Mouse (Mus musculus): ENCODE measurements around the gene Ube2m.

Ube2m gene

GRCm38 (mm10) chr7:12998053-12998452 is 40.0 kb downstream of the Ube2m start, which contains the start of gene Slc27a5:
TSS of gene Slc27a5 (minus strand) at chr7:12998192.
- DNase-seq: no peak

DNA sequence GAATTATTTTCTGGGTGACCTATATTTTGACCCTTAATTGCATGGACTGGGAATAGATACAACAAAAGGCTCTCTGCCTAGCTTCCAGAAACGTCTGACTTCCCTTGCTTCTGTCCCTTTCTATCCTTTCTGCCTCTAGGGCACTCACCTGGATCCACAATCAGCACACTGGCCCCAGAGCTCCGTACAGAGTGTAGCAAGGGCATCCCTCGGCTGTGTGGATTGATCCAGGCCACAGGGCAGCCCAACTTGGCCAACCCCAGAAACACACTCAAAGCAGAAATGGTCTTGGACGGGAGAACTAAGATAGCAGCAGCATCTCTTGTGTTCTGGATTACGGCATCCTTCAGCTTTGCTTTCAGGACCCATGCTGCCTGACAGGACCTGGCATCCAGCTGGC is 40.8 kb downstream of the Ube2m start:
- DNase-seq: no peak

DNA sequence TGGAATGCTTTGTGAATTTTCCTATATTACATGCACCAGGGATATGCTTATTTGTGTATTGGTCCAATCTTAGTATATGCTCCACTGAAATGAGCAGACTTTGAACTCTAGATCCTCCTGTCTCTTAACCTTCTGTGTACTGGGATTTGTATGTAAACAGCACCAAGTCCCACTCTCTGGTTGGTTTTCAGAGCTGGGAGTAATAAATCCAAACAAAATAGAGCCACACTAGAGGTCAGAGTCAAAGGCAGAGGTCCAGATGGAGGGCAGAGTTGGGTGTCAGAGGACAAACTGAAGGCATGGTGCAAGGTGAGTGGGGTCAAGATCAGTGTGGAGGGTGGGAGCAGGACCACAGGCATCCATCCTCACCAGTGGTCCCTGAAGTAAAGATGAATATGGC is 42.2 kb downstream of the Ube2m start:
- DNase-seq: no peak

DNA sequence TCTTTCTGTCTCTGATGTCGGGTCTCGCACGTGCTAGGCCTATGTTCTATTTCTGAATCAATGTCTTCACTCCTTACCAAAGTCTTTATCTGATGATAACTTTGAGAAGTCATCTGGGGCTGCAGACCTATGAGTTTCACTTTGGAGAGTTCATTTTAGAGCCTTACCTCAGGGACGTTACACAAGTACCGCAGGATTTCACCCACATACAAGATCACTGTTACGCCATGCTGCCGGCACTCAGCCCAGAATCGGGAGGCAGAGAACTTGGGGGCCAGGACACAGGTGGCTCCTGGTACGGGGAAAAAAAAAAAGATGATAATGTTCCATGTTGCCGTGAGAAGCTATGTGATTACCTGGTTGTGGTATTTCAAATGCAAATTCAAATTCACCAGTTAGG is 44.9 kb downstream of the Ube2m start:
- DNase-seq: no peak

- DNase-seq: peak; percentile 54
Observed at GRCm38 (mm10) chr7:12992222-12992621, 45.9 kb downstream of the Ube2m start.

GRCm38 (mm10) chr7:12987409-12988189 is 50.5 kb downstream of the Ube2m start:
- no peak for DNase-seq

DNA sequence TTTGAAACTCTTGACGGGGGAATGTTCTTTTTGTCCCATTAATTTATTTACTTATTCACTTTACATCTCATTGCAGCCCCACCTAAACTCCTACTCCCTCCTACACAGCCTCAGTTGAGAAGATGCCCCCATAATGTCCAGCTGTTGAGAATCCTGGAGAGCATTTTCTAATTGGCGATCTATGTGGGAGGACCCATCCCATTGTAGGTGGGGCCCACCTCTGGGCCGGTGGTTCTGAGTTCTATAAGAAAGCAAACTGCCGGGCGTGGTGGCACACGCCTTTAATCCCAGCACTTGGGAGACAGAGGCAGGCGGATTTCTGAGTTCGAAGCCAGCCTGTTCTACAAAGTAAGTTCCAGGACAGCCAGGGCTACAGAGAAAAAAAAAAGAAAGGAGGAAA is 51.2 kb downstream of the Ube2m start:
- DNase-seq: no peak

DNA sequence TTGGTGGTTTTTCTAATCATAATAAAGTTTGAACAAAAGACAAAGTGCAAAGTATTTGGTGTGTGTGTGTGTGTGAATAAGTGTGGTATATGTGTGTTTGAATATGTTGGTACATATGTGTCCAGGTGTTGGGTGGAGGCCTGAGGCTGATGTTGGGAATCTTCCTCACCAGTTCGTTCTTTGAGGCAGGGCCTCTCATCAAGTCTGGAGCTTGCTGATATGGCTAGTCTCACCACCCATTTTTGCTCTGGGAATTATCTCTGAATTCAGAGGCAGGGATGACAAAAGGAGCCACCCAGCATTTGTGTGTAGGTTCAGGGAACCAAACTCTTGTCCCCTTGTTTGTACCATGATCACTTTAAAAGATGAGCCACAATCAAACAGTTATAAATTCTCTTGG is 52.4 kb downstream of the Ube2m start:
- no peak for DNase-seq

All from lung, postnatal 10 days (tissue).